Mouse (Mus musculus) Muller cell, postnatal 12 days (primary cell): ENCODE results near the gene Cfap65.

ENCODE experiments used
- DNase-seq: peaks from one replicate; pipeline ENCODE4 v3.0.0-alpha.2; 2015; ENCODE audit errors: inconsistent ontology term

Gene Cfap65

DNA sequence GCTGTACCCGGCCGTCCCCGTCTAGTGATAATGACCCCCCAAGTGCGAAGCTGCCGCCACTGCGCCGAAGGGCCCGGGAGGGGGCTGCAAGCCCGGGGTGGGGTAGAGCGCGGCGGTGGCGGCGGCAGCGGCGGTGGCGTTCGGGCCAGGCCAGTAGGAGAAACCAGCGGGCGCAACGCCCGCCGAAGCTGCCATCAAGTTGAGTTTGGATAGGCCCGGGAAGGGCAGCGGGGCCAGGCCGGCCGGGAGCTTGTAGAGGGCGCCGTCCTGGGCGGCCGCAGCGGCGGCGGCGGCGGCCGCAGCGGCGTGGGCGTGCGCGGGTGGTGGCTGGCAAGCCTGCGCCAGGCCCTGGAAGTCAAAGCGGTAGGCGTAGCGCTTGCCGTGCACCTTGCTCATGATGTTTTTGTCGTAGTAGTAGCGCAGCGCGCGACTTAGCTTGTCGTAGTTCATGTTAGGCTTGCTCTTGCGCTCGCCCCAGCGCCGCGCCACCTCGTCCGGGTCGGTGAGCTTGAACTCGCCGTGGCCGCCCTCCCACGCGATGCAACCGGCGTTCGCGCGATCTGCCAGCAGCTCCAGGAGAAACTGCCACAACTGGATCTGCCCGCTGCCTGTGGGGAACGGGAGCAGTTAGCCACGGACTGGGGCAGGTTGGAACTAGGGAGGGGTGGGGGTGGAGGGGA lies 53.2 kb downstream of the Cfap65 start:
- DNase-seq, result no peak

DNA sequence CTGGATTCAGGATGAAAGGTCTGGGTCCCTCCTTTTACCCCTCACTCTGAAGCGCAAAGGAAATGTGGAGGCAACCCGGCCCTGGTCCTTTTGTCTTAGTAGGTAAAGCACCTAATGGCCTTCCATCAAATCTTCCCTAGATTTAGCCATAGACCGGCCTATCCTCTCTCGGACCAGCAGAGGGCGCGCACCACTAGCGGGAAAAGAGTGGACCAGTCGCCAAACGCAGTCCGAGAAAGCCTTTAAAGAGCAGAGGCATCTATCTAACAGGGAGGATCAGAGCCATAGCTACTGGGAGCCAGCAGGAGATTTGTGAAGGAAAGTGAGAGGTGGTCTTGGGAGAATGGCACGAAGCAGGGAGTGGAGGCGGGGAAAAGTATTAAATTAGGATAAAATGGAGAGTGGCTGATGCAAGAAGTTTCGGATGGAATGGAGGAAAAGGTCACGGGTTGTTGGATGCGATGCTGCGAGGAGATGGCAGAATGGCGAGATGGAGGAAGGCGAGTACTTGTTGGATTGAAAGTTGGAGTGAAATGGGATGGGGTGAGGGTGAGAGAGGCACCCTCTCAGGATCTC lies 54.5 kb downstream of the Cfap65 start:
- DNase-seq, result peak; percentile 54

DNA sequence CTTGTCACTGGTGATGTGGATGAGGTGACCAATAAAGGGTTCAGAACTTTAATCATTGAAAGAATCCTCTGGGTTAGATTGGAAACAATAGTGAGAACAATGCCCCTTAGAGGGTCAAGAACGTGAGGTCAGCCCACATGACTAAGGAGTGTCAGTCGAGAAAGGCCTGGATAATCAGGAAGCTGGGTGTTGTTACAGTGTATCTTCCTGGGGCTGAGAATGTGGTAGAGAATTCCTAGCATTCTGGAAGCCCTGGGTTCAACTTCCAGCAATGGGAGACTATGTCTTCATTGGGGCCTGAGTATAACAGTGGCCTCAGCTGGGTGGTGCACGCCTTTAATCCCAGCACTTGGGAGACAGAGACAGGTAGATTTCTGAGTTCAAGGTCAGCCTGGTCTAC lies 58.2 kb downstream of the Cfap65 start:
- no peak for DNase-seq

DNA sequence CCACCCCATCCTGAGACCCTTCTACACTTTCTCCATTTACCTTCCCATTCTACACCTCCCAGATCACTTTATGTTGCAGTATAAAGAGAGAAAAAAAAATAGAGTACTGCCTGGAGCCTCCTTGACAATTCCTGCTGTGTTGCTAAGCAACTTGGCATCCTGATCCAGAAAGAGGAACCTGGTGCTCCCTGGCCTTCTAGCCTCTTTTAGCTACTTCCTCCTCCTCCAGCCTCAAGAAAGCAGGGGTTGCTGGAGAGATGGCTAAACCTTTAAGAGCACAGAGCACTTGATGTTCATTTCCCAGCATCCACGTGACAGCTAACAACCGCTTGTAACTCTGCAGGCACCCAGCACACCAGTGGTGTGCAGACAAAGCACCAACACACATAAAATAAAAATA lies 63.2 kb downstream of the Cfap65 start:
- no peak for DNase-seq

DNA sequence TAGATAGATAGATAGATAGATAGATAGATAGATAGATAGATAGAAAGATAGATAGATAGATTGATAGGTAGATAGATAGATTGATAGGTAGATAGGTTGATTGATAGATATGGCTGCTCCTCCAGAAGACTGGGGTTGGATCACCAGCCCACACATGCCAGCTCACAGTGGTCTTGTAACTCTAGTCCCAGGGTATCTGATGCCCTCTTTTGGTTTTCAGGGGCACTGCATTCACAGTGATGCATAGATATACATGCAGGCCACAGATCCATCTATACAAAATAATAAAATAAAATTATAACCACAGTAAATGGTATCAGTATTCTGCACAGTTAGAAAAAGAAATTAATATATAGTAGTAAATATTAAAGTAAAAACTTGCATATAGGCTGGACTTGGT lies 73.6 kb downstream of the Cfap65 start:
- DNase-seq, result no peak

DNA sequence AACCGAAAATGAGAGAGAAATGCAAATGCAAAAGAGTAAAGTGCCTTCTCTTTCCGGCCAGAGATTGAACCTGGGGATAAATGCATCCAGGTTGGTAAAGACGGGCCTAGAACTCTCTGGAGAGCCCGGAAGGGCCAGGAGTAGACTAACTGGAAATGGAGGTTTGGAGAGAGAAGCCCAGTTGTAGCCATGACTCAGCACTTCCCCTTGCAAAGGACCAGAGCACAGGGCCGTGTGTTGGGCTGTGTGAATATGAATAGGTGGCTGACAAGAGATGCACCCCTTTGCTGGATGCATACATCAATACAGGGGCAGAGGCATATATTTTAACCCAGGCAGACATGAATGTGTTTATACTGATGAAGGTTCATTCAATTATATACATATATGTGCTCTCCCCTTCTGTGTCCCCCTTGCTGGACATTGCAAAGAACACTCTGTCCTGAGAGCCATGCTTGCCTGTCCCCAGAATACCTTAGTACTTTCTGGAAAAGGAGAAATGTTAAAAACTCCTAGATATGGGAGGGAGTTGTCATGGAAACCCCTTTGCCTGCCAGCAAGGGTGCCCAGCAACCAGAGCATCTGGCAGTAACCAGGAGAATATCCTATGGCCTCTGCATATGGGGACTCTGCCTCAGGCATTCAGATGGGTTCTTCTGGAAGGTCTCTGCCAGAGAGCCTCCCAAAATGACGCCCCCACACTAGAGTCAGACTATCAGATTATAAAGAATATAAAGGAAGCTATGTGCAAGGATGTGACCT lies 76.0 kb downstream of the Cfap65 start:
- no peak for DNase-seq

DNA sequence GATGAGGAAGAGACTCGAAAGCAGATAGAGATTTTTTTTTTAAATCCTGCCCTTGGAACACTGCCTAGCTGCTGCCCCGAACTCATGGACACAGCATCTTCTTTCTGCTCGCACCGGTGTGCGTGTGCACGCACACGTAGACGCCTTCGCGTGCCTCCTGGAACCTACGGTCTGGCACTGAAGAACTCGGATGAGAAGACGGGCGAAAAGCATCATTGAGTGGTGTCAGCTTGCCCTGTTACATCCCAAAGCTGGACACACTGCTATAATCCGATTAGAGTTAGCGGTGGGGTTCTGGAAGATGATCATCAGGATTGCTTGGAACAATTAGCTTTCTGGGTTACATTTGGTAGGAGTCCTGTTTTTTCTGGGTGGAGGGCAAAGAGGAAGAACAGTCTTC lies 76.6 kb downstream of the Cfap65 start:
- no peak for DNase-seq

DNA sequence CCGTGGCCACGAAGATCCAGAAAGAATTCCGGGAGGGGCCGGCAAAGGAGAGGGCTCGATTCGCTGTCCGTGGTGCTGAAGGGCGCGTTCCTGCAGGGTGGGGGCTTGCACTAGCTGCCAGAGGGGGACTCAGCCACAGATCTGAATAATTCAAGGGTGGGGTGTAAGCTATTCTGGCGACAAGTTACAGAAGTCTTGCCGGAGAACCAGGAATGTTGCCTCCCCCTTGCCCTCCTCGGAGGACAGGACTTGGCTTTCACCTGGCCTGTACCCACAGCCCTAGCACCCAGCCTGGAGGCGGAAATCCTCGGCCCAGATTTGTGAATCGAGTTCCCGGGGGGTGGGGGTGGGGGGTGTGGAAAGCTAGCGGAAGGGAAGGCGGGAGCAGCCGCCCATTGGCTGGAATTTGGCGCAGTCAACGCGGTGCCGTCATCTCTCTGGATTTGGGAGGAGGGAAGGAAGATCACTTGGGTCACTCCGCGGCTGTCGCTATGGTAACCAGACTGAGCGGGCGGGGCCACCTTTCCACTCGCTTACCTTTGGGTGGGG lies 77.2 kb downstream of the Cfap65 start:
- DNase-seq, result peak; percentile 91

DNA sequence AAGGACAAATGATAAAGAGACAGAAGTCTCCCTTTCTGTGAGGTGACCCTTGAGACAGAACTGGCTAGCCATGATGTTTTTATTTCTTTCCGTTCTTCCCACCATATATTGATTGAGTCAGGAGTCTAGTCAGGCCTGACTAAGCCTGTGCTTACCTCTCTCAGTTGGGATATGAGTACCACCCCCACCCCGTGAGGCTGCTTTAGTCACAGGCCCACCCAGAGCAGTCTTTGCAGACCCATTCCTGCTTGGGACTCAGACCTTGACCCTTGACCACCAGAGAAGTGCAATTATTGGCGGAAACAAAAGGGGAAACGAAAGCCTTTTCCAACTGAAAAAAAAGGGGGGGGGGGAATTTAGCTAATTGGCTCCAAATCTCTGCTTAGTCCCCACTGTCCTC lies 77.7 kb downstream of the Cfap65 start:
- no peak for DNase-seq

DNA sequence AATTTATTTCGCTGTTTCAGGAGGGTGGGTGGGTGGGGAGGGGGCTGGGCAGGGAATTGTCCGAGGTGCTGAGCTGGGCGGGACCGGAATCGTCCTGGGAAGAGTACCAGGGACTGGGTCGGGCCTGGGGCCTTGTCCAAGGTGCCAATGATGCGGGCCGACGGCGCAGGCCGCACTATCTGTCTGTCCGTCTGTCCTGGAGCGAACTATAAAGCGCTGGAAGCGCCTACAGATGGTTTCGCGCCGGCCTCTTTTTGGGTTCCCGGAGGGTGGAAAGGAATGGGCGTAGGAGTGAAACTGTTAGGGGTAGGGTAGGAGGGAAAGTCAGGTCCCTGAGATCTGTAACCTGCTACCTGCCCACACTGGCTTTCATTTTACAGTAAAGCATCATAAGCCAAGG lies 78.2 kb downstream of the Cfap65 start:
- DNase-seq, result no peak

DNA sequence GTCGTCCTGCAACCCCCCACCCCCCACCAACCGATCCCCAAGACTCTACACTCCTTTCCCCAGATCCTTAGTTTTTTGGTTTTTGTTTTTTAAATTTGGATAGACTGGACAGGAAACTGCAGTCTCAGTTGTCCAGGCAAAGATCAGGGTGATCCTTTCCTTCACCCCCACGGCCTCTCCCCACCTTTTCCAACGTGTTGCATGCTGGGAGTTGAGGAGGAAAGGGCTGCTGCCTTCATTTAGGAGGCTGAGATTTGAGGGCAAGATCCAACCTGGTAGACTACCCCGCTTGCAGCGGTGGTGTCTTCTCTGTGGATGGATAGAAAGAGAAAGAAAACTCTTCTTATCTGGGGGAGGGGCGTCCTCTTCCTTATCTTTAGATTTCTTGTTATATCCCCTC lies 78.6 kb downstream of the Cfap65 start:
- DNase-seq, result no peak

DNA sequence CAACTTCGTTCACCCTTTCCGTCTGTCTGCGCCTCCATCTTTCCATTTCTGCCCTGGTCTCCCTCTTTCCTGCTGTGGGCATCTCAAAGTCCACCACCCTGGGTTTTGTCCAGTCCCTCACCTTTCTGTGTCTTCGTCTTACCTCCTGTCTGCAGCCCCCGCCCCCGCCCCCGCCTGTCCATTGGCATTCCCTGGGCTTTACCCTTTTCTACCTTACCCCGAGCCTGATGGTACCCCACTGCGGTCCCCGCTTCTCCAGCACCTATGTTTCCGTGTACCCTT lies 79.0 kb downstream of the Cfap65 start:
- DNase-seq, result no peak

DNA sequence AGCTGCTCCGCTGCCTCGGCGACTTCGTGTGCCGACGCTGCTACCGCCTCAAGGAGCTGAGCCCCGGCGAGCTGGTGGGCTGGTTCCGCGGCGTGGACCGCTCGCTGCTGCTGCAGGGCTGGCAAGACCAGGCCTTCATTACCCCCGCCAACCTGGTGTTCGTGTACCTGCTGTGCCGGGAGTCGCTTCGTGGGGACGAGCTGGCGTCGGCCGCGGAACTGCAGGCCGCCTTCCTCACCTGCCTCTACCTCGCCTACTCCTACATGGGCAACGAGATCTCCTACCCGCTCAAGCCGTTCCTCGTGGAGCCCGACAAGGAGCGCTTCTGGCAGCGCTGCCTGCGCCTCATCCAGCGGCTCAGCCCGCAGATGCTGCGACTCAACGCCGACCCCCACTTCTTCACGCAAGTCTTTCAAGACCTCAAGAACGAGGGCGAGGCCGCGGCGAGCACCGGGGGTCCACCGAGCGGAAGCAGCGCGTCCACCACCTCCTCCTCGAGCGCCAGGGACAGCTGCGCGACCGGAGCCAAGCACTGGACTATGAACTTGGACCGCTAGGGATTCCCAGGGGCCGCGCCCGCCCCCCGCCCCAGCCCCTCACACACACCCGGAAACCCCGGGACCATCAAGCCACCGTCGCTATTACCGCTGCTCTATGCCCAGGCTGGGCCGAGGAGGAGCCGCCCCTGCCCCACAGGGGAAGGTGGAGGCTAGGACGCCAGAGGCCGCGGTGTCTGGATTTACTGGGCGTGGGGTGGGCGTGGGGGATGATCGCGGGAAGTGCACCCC lies 79.6 kb downstream of the Cfap65 start:
- DNase-seq, result no peak

DNA sequence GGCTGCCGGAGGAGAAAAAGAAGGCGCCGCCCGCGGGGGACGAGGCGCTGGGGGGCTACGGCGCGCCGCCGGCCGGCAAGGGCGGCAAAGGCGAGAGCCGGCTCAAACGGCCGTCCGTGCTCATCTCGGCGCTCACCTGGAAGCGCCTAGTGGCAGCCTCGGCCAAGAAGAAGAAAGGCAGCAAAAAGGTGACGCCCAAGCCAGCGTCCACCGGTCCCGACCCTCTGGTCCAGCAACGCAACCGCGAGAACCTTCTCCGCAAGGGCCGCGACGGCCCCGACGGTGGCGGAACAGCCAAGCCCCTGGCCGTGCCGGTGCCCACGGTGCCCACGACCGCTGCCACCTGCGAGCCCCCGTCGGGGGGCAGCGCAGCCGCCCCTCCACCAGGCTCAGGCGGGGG lies 80.2 kb downstream of the Cfap65 start:
- no peak for DNase-seq

DNA sequence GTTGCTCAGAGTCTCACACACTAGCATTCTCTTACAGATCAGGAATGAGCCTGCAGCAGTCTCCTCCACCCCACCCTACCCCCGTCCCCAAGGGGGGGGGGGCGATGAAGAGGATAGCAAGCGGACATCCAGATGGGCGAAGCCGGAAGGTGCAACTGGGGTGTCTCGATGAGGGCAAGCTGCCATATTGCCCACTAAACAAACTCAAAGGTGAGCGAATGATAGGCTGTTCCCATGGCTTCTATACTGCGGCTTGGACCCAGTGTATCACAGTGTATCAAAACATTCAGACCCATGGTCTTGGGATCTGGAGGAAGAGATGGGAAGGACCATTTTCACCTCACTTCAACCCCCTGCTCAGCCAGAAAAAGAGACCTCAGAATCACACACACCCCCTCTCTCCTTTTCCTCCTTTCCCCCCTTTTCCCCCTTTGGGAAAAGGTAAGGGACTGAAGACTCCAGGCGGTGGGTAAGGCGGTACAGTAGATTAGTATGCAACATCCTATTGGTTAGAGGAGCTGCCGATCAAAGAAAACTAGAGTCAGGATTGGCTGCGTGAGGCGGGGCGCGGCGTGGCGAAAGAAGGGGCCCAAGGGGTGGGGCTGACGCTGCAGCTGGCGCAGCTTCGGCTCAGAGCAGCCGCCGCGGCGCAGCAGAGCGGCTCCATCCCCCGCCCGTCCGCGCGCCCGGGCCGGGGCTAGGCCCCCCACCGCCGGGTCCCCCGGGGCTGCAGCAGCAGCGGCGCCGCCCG lies 80.9 kb downstream of the Cfap65 start, which contains the start of gene Cdk5r2:
Gene Cdk5r2, plus strand, starts transcription at position 629 of the 751 bp plus-strand sequence.
- DNase-seq, result peak; percentile 92
